Mouse (Mus musculus): ENCODE results near the gene Itgb3bp.

- no peak for TF ChIP-seq CTCF (IDR thresholded peaks at IDR 0.05; ENCODE audit: extremely low read depth, insufficient read length, insufficient replicate concordance, low read depth, low read length)
- no peak for TF ChIP-seq POLR2A (IDR thresholded peaks at IDR 0.05; ENCODE audit: low read depth, low read length)
Observed at GRCm38 (mm10) chr4:99739836-99740235, 189.8 kb downstream of the Itgb3bp start.
